Mouse (Mus musculus) bone marrow macrophage, adult 2 months (primary cell): Measurements from ENCODE around the gene Psmc3ip. TPM values are rescaled to one million over a fixed set of nuclear protein-coding genes. Genes with fewer than 3 reads are reported as not detected.
A peak's percentile ranks its signal among the peaks of the same experiment; 100 is the strongest.

Source experiments
- H3K27ac ChIP-seq: 2 replicates; pipeline ENCODE4 v1.5.1; 2012; ENCODE audit warnings: low read depth, low read length; ENCODE audit not compliant: insufficient read depth
- H3K4me1 ChIP-seq: 2 replicates; pipeline ENCODE4 v1.6.1; 2012; ENCODE audit warnings: low read length; ENCODE audit not compliant: control insufficient read depth, insufficient read depth
- H3K4me3 ChIP-seq: 2 replicates; pipeline ENCODE4 v1.5.1; 2012; ENCODE audit warnings: mild to moderate bottlenecking, low read length, moderate library complexity; ENCODE audit not compliant: insufficient read depth
- CTCF ChIP-seq: IDR thresholded peaks from 2 replicates; pipeline ENCODE4 v1.5.1; 2012; ENCODE audit warnings: low read depth, mild to moderate bottlenecking, low read length, moderate library complexity
- POLR2A ChIP-seq: IDR thresholded peaks from 2 replicates; pipeline ENCODE4 v1.6.1; 2012; ENCODE audit warnings: mild to moderate bottlenecking, low read depth, low read length, borderline replicate concordance
- polyA plus RNA-seq: library from polyadenylated mRNA; stranded (reverse); fragments of >200 nt; gene quantifications from 2 replicates; pipeline ENCODE4 v1.2.4, GENCODE M21; 2012; ENCODE audit not compliant: missing spikeins, insufficient read depth, insufficient read length

Psmc3ip gene
- polyA plus RNA-seq, 1 experiment = 4.1 TPM

- Histone ChIP-seq H3K4me1 (peaks cover 10% of the 10 kb centered on the region), H3K27ac (no peak overlapping the region), H3K4me3 (no peak overlapping the region)
- TF ChIP-seq POLR2A = no peak
- no peak for TF ChIP-seq CTCF
Observed at GRCm38 (mm10) chr11:101065002-101065401, 30.2 kb downstream of the Psmc3ip start.

- Histone ChIP-seq H3K4me1 (peaks cover 10% of the 10 kb centered on the region), H3K4me3 (no peak overlapping the region), H3K27ac (no peak overlapping the region)
- no peak for TF ChIP-seq POLR2A
- TF ChIP-seq CTCF = no peak
Observed at GRCm38 (mm10) chr11:101064462-101064861, 30.8 kb downstream of the Psmc3ip start.

GRCm38 (mm10) chr11:101063676-101064327 lies 31.4 kb downstream of the Psmc3ip start:
- Histone ChIP-seq H3K4me1 (peaks cover 7% of the 10 kb centered on the region), H3K4me3 (no peak overlapping the region), H3K27ac (no peak overlapping the region)
- no peak for TF ChIP-seq POLR2A
- TF ChIP-seq CTCF = no peak

GRCm38 (mm10) chr11:101062971-101063675 lies 32.1 kb downstream of the Psmc3ip start:
- no peak overlapping the region for H3K27ac ChIP-seq
- TF ChIP-seq CTCF = no peak
- TF ChIP-seq POLR2A = no peak
- no peak overlapping the region for H3K4me3 ChIP-seq

GRCm38 (mm10) chr11:101062165-101062884 lies 32.9 kb downstream of the Psmc3ip start:
- Histone ChIP-seq H3K27ac (no peak overlapping the region), H3K4me1 (peaks cover 6% of the 10 kb centered on the region; the same call in 1 of the 2 replicates), H3K4me3 (no peak overlapping the region)
- TF ChIP-seq POLR2A (no peak), CTCF (no peak)

More at GRCm38 (mm10) chr11:101062971-101063675, 32.1 kb downstream of the Psmc3ip start:
- H3K4me1 ChIP-seq = peaks cover 7% of the 10 kb centered on the region; the same call in 1 of the 2 replicates

GRCm38 (mm10) chr11:101061049-101061448 lies 34.2 kb downstream of the Psmc3ip start:
- H3K27ac ChIP-seq = no peak overlapping the region
- peaks cover 4% of the 10 kb centered on the region; the same call in 1 of the 2 replicates for H3K4me1 ChIP-seq

GRCm38 (mm10) chr11:101060126-101060525 lies 35.1 kb downstream of the Psmc3ip start:
- H3K4me3 ChIP-seq = no peak overlapping the region
- H3K27ac ChIP-seq = no peak overlapping the region
- TF ChIP-seq POLR2A (no peak), CTCF (no peak)
- peaks cover 4% of the 10 kb centered on the region; the same call in 1 of the 2 replicates for H3K4me1 ChIP-seq

More at GRCm38 (mm10) chr11:101061049-101061448, 34.2 kb downstream of the Psmc3ip start:
- no peak overlapping the region for H3K4me3 ChIP-seq
- TF ChIP-seq POLR2A (no peak), CTCF (no peak)

GRCm38 (mm10) chr11:101059473-101059872 lies 35.8 kb downstream of the Psmc3ip start:
- TF ChIP-seq POLR2A (no peak), CTCF (no peak)
- H3K4me3 ChIP-seq = no peak overlapping the region
- H3K27ac ChIP-seq = no peak overlapping the region
- peaks cover 4% of the 10 kb centered on the region; the same call in 1 of the 2 replicates for H3K4me1 ChIP-seq

GRCm38 (mm10) chr11:101058726-101059125 lies 36.5 kb downstream of the Psmc3ip start:
- Histone ChIP-seq H3K27ac (no peak overlapping the region), H3K4me1 (peaks cover 4% of the 10 kb centered on the region; the same call in 1 of the 2 replicates), H3K4me3 (no peak overlapping the region)
- TF ChIP-seq POLR2A = no peak
- TF ChIP-seq CTCF = no peak

- TF ChIP-seq POLR2A (no peak), CTCF (peak; percentile 83)
- H3K27ac ChIP-seq = no peak overlapping the region
Observed at GRCm38 (mm10) chr11:101057860-101058259, 37.4 kb downstream of the Psmc3ip start.

More at GRCm38 (mm10) chr11:101057860-101058259, 37.4 kb downstream of the Psmc3ip start:
- peaks cover under 1% of the 10 kb centered on the region; the same call in 1 of the 2 replicates for H3K4me1 ChIP-seq
- no peak overlapping the region for H3K4me3 ChIP-seq
